ENCODE assay signal across 15 mouse cellular contexts in the genomic region with DNA sequence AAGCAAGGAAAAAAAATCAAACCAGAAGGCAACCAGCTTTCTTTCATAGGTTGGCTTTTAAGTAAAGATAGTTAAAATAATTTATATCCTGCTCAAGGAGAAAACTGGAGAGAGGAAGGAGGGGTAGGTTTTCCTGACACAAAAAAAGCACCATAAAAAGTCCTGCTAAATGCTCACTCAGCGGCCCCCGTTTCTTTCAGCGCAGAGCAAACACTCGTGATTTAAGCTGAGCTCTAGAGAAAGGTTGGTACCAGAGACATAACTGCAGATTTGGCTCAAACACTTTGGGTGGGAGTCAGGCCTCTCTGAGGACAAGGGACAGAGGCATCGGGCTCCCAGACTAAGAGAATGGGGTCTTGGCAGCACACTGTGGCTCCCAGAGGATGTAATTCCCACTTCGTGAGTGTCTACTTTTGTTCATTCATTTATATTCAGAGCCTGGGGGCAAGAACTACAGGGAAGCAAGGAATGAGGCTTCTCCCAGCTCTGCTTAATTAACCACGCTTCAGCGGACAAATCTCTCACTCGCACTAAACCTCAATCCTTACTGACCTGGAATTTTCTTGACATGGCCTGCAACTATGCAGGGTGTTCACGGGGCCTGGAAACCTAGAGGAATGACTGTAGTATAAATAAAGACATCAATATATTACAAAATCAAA.
DNase-seq lines count a peak whose midpoint lies in the region; ATAC-seq lines count a peak whose summit lies in the region.
"Had no signal": no experiment of that assay in that cellular context is flagged by ENCODE, and none has a peak within 500 bp of the region (broad histone marks: within the 10 kb centered on the region; RNA-seq: fewer than 3 reads in every experiment).

No protein-coding gene starts in this region.

- H3K4me2 ChIP-seq in forebrain, embryonic 13.5 days = no peak overlapping the region
- H3K4me2 ChIP-seq in forebrain, embryonic 12.5 days = no peak overlapping the region
- H3K4me2 ChIP-seq: heart, embryonic 12.5 days; limb, embryonic 12.5 days had no signal

- H3K4me1 ChIP-seq in forebrain, embryonic 13.5 days = peaks cover 5% of the 10 kb centered on the region; the same call in 1 of the 2 replicates
- peaks cover 5% of the 10 kb centered on the region for H3K4me1 ChIP-seq in forebrain, embryonic 12.5 days
- H3K4me1 ChIP-seq: heart, embryonic 12.5 days; limb, embryonic 12.5 days had no signal

- peak overlapping the region; percentile 5; the same call in 1 of the 2 replicates for H3K27ac ChIP-seq in forebrain, embryonic 13.5 days
- H3K27ac ChIP-seq in forebrain, embryonic 12.5 days = no peak overlapping the region
- H3K27ac ChIP-seq: limb, embryonic 12.5 days; liver, embryonic 14.5 days had no signal

- H3K27me3 ChIP-seq in forebrain, embryonic 13.5 days = no peaks in the 10 kb centered on the region
- no peaks in the 10 kb centered on the region; the same call in 1 of the 2 replicates for H3K27me3 ChIP-seq in forebrain, embryonic 12.5 days
- H3K27me3 ChIP-seq: heart, embryonic 12.5 days; limb, embryonic 12.5 days had no signal

- H3K36me3 ChIP-seq in forebrain, embryonic 13.5 days (ENCODE audit: poor library complexity, severe bottlenecking) = no peaks in the 10 kb centered on the region
- no peaks in the 10 kb centered on the region for H3K36me3 ChIP-seq in forebrain, embryonic 12.5 days (replicated peaks)
- H3K36me3 ChIP-seq: heart, embryonic 12.5 days; limb, embryonic 12.5 days had no signal

- ATAC-seq in forebrain, embryonic 13.5 days = no peak
- ATAC-seq in forebrain, embryonic 12.5 days (ENCODE audit: low FRiP score) = no peak

- H3K4me3 ChIP-seq in forebrain, embryonic 13.5 days = no peak overlapping the region
- H3K4me3 ChIP-seq in forebrain, embryonic 12.5 days (replicated peaks) = no peak overlapping the region
- H3K4me3 ChIP-seq: erythroblast, embryonic 14.5 days; heart, embryonic 12.5 days; limb, embryonic 12.5 days had no signal

- 42% methylated on average over 10 of the region's 10 CpGs for WGBS in forebrain, embryonic 13.5 days
- 38% methylated on average over 10 of the region's 10 CpGs for WGBS in forebrain, embryonic 12.5 days

- DNase-seq in kidney, postnatal 4 days = peak; percentile 6 to 7
- DNase-seq in kidney, adult 8-10 months = no peak
- DNase-seq in right cerebral cortex, adult 18-20 months = peak; percentile 33
- DNase-seq in right cerebral cortex, postnatal 4 days = no peak
- peak; percentile 35 for DNase-seq in telencephalon, adult 2 months (ENCODE audit: low read depth, low spot score)
- no peak for DNase-seq in embryo, embryonic 11 days
- DNase-seq: adrenal gland, adult 2 months; cerebellum, adult 11-12 months; kidney, adult 9 months had no signal

- no peak overlapping the region for H3K9ac ChIP-seq in forebrain, embryonic 13.5 days
- no peak overlapping the region for H3K9ac ChIP-seq in forebrain, embryonic 12.5 days
- H3K9ac ChIP-seq: heart, embryonic 12.5 days; limb, embryonic 12.5 days; liver, embryonic 14.5 days had no signal

- H3K9me3 ChIP-seq in forebrain, embryonic 13.5 days (replicated peaks) = no peaks in the 10 kb centered on the region
- 0 out of 2 replicates have a peak, but pooled peaks cover 4% of the 10 kb centered on the region for H3K9me3 ChIP-seq in forebrain, embryonic 12.5 days
- H3K9me3 ChIP-seq: heart, embryonic 12.5 days; limb, embryonic 12.5 days had no signal

Comparison
In these comparisons a context has a peak if more than half of its experiments do, and no peak if none do; other contexts are left out.
1. DNase-seq: peak in kidney, postnatal 4 days (2 of 2), right cerebral cortex, adult 18-20 months (single experiment) and telencephalon, adult 2 months (single experiment); none in kidney, adult 8-10 months (0 of 2), right cerebral cortex, postnatal 4 days (single experiment) and embryo, embryonic 11 days (single experiment).